Mouse (Mus musculus) ES-E14 (cell line): ENCODE results near the gene Bri3. TPM values are rescaled to one million over a fixed set of nuclear protein-coding genes. Genes with fewer than 3 reads are reported as not detected.

Experiments
- DNase-seq: peaks from one replicate; pipeline ENCODE4 v3.0.0-alpha.2; 2013; ENCODE audit warnings: low read depth, low spot score
- H3K27ac ChIP-seq: 2 replicates; pipeline ENCODE4 v1.5.1; 2012; ENCODE audit warnings: low read depth, mild to moderate bottlenecking, low read length, moderate library complexity, mixed read lengths; ENCODE audit not compliant: poor library complexity, insufficient read depth, severe bottlenecking
- H3K36me3 ChIP-seq: 2 replicates; pipeline ENCODE4 v1.6.1; 2012; ENCODE audit warnings: mild to moderate bottlenecking, low read length, moderate library complexity, mixed read lengths; ENCODE audit not compliant: control insufficient read depth, poor library complexity, insufficient read depth, severe bottlenecking
- H3K4me1 ChIP-seq, 2 experiments: fragments of 150-350 bp in 1 of 2; sonication (generic) in 1 of 2; 2 replicates each; pipeline ENCODE4 v1.6.1; 2012; ENCODE audit warnings: low read length in 2 of 2, mild to moderate bottlenecking in 1 of 2, mixed read lengths in 1 of 2; ENCODE audit not compliant: control insufficient read depth in 2 of 2, insufficient read depth in 2 of 2, poor library complexity in 1 of 2
- H3K4me3 ChIP-seq, 2 experiments: fragments of 150-350 bp in 1 of 2; sonication (generic) in 1 of 2; 2 replicates each; pipeline ENCODE4 v1.5.1; 2012; ENCODE audit warnings: low read length in 2 of 2, low read depth in 1 of 2, mild to moderate bottlenecking in 1 of 2, mixed read lengths in 1 of 2; ENCODE audit not compliant: insufficient read depth in 1 of 2, poor library complexity in 1 of 2, severe bottlenecking in 1 of 2
- H3K9ac ChIP-seq: 2 replicates; pipeline ENCODE4 v1.6.1; 2012; ENCODE audit warnings: low read depth, mild to moderate bottlenecking, low read length, mixed read lengths; ENCODE audit not compliant: poor library complexity, insufficient read depth, severe bottlenecking
- H3K9me3 ChIP-seq: fragments of 150-350 bp; sonication (generic); 2 replicates; pipeline ENCODE4 v1.6.1; 2012; ENCODE audit warnings: low read depth, mild to moderate bottlenecking, low read length; ENCODE audit not compliant: control insufficient read depth, insufficient read depth
- CHD2 ChIP-seq: IDR thresholded peaks from 2 replicates; pipeline ENCODE4 v1.6.1; 2014; ENCODE audit warnings: mild to moderate bottlenecking, low read depth, low read length, inconsistent platforms
- HCFC1 ChIP-seq: IDR thresholded peaks from 2 replicates; pipeline ENCODE4 v1.6.1; 2012; ENCODE audit warnings: low read length, inconsistent platforms, borderline replicate concordance; ENCODE audit not compliant: insufficient read depth
- MAFK ChIP-seq: IDR thresholded peaks from 2 replicates; pipeline ENCODE4 v1.6.1; 2014; ENCODE audit warnings: mild to moderate bottlenecking, low read depth, low read length, inconsistent platforms; ENCODE audit not compliant: insufficient read depth
- ZC3H11A ChIP-seq: IDR thresholded peaks from 2 replicates; pipeline ENCODE4 v1.6.1; 2012; ENCODE audit warnings: low read depth, mild to moderate bottlenecking, inconsistent platforms, low read length, borderline replicate concordance
- ZNF384 ChIP-seq: IDR thresholded peaks from 2 replicates; pipeline ENCODE4 v1.6.1; 2012; ENCODE audit warnings: low read depth, low read length, inconsistent platforms
- in situ Hi-C, 2 experiments: fragments of 600-800 bp; cut with MboI; formaldehyde crosslinking; loops; one replicate each; pipeline ENCODE4 v1.15.1; 2025; ENCODE audit warnings: low sequenced_read_pairs in 2 of 2, inconsistent platforms in 1 of 2; ENCODE audit not compliant: unreplicated experiment in 2 of 2
- total RNA-seq: library from RNA; depleted of rRNA; stranded (reverse); fragments of 300-350 nt; gene quantifications from 2 replicates; pipeline ENCODE4 v1.2.3, GENCODE M21; 2012

Bri3 gene
- total RNA-seq, 1 experiment: 26.4 TPM

DNA sequence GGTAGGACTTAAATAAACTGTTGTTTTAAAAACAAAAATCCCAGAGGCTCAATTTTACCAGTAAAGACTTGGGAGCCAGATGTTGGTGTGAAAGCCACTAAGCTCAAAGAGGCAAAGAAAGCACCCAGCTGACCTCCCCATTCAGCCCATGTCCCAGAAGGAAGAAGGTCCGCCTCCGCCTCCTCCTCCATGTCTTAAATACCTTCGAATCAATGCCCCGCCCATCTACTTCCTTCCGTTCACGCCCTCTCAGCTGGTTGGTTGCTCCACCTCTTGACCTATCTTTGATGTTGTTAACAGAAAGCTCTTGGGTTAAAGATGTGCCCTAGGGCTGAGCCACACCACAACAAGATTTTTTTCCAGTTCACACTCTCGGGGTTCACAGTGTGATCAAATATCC is 14.0 kb upstream of the Bri3 start:
- no peaks in the 10 kb centered on the region for H3K9me3 ChIP-seq
- no peaks in the 10 kb centered on the region for H3K36me3 ChIP-seq
- in situ Hi-C loops: no loop called here
- H3K4me1 ChIP-seq: no peaks in the 10 kb centered on the region
- TF ChIP-seq HCFC1: no peak
- no peak for TF ChIP-seq ZNF384
- no peak for TF ChIP-seq ZC3H11A
- no peak for TF ChIP-seq CHD2
- no peak for TF ChIP-seq MAFK
- DNase-seq: no peak
- no peak overlapping the region for H3K9ac ChIP-seq
- no peak overlapping the region for H3K27ac ChIP-seq
- no peak overlapping the region for H3K4me3 ChIP-seq

DNA sequence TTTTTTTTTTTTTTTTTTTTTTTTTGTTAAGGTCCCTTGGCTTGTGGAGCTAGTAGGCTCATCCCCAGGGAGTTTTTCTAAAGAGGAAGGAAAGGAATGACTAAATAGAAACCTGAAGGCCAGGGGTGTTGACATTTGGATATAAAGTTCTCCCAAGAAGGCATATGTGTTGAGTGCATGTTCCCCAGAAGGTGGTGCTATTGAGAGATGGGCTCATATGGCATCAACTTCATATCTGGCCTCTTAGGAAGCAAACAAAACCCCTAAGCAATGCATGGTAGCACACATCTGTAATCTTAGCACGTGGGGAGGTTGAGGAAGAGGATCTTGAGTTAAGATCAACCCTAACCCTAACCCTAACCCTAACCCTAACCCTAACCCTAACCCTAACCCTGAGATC is 12.8 kb upstream of the Bri3 start:
- Histone ChIP-seq H3K9ac (no peak overlapping the region), H3K4me1 (no peaks in the 10 kb centered on the region), H3K9me3 (no peaks in the 10 kb centered on the region), H3K36me3 (no peaks in the 10 kb centered on the region), H3K4me3 (no peak overlapping the region), H3K27ac (no peak overlapping the region)
- TF ChIP-seq ZNF384 (no peak), HCFC1 (no peak), MAFK (no peak), ZC3H11A (no peak), CHD2 (no peak)
- no peak for DNase-seq
- in situ Hi-C loops: no loop called here

DNA sequence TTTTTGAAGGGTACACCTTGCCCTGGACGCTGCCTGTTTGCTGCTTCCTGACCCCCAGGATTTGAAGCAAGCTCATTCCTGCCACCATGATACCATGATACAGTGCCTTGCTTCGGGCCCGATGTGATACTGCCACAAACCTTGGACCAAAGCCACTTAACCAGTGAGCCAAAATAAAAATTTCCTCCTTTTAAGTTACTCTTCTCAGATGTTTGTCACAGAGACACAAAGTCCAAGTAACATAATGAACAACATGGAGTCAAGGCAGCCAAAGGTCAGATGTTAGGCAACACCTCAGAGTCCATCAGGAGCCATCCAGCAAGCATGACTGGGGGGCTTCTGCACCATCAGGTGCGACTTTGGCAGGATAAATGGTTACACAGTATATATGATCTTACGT is 11.7 kb upstream of the Bri3 start:
- Histone ChIP-seq H3K4me1 (no peaks in the 10 kb centered on the region), H3K9ac (no peak overlapping the region), H3K27ac (no peak overlapping the region), H3K36me3 (no peaks in the 10 kb centered on the region), H3K9me3 (no peaks in the 10 kb centered on the region), H3K4me3 (no peak overlapping the region)
- in situ Hi-C loops: no loop called here
- DNase-seq: no peak
- no peak for TF ChIP-seq HCFC1
- TF ChIP-seq CHD2: no peak
- TF ChIP-seq MAFK: no peak
- no peak for TF ChIP-seq ZNF384
- TF ChIP-seq ZC3H11A: no peak

DNA sequence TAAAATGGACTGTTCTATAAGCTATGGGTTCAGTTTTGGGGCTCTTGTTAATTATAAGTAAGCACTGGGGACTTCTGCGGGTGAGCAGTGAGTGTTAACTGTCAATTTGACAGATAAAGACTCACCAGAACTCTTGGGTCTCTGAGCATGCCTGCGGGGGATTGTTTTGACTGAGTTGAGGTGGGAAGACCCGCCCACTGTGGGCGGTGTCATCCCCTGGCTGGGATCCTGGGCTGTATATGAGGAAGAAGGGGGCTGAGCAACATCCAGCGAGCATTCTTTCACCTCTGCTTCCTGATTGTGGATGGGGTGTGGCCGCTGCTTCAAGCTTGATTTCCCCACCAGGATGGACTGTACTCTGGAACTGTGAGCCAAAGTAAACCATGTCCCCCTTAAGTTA is 10.0 kb upstream of the Bri3 start:
- no peak overlapping the region for H3K27ac ChIP-seq
- DNase-seq: no peak
- H3K9me3 ChIP-seq: no peaks in the 10 kb centered on the region
- TF ChIP-seq ZNF384: no peak
- TF ChIP-seq CHD2: no peak
- TF ChIP-seq MAFK: no peak
- TF ChIP-seq HCFC1: no peak
- no peak for TF ChIP-seq ZC3H11A
- no peak overlapping the region for H3K4me3 ChIP-seq
- H3K36me3 ChIP-seq: no peaks in the 10 kb centered on the region
- in situ Hi-C loops: no loop called here
- no peak overlapping the region for H3K9ac ChIP-seq
- H3K4me1 ChIP-seq: no peaks in the 10 kb centered on the region

DNA sequence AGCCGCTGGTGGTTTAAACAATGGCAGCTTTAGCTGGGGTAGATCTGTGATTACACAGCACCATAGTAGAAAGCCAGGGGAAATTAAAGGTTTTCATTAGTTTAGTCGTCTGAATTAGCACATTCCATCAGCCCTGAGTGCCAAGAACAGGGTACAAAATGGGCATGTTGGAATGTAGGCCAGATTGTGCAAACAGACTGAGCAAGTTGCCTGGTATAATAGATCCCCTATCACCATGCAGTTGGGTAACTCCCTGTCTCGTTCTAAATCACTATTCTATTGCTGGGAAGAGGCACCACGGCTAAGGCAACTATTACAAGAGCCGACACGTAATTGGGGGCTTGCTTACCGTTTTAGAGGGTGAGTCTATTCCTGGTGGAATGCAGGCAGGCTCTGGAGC is 9.5 kb upstream of the Bri3 start:
- H3K9me3 ChIP-seq: no peaks in the 10 kb centered on the region
- H3K4me1 ChIP-seq: no peaks in the 10 kb centered on the region
- no peak overlapping the region for H3K4me3 ChIP-seq
- no peak overlapping the region for H3K9ac ChIP-seq
- no peak for DNase-seq
- H3K27ac ChIP-seq: no peak overlapping the region
- TF ChIP-seq HCFC1: no peak
- no peak for TF ChIP-seq CHD2
- no peak for TF ChIP-seq ZNF384
- TF ChIP-seq ZC3H11A: no peak
- in situ Hi-C loops: no loop called here
- H3K36me3 ChIP-seq: no peaks in the 10 kb centered on the region
